Mouse (Mus musculus) ovary, postnatal 14 days (tissue): ENCODE results near the gene Icmt.
A peak's percentile ranks its signal among the peaks of the same experiment; 100 is the strongest.

Source experiments
- DNase-seq: peaks from one replicate; pipeline ENCODE4 v3.0.0; 2022; ENCODE audit warnings: low spot score

Icmt gene

DNA sequence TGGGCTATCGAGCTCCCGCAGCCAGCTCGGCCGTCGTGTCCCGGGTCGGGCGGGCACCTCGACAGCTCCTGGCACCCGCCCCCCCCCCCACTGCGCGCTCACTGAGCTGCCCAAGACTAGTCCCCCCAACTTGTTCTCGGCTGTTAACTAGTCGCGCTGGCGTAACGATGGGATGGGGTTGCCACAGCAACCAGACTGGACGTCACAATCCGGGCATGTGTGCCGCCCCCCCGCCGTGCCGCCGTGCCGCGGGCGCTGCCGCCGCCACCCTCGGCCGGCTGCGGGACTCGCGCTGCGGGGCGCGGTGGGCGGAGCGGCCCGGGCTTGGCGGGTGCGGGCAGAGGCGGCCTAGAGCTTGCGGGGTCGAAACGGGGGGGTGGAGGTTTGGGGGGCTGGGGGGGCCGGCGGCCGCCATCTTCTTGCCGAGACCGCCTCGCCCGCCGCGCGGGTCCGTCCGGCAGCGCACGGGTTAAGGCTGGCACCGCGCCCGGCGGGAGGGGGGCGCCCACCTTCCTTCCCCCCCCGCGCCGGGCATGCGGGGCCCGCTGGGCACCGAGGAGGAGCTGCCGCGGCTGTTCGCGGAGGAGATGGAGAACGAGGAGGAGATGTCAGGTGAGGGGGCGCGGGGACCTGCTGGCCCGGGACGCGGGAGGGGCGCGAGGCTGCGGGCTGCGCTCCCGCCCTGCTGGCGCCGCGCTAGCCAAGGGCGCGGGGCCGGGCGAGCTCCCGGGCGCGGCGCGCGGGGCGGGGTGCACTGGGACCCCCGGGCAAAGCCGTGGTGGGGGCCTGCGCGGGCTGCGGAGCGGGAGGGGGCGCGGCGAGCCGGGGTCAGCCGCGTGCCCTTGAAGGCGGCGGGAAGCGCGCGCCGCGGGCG lies 41.6 kb downstream of the Icmt start, which contains the start of gene Chd5:
Gene Chd5 (plus strand): TSS at position 233 of the 874 bp plus-strand sequence.
- DNase-seq = no peak

GRCm38 (mm10) chr4:152339293-152339790 lies 42.3 kb downstream of the Icmt start:
- no peak for DNase-seq

DNA sequence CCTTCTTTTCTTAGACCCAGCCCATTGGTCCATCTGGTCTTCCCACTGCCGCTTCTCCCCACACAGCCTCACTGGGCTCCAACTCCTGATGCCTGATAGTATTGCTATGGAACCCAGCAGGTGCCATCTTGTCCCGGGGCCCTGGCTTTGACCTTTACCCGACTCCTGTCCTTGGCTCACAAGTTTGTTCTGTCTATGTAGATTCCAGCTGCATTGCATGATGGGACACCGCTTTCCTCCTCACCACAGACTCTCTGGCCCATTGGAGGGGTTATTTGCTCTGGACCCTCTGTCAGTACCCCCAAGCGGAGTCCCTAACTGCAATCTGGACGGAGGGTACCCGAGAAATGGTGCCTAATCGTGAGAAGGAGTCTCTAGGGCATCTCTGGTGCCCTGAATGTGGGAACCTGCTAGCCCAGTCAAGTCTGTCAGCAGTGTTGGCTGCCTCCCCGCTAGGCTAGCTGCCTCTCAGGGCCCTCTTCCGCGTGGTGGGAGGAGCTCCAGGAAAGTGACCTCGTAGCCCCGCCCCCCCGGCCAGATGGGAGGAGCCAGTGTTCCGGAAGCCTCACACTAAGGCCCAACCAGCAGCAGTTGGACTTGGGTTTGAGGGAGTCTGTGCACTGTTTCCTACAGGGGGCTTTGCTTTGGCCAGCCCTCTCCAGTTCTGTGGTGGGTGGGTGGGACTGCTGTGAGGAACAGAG lies 43.7 kb downstream of the Icmt start:
- DNase-seq = no peak

DNA sequence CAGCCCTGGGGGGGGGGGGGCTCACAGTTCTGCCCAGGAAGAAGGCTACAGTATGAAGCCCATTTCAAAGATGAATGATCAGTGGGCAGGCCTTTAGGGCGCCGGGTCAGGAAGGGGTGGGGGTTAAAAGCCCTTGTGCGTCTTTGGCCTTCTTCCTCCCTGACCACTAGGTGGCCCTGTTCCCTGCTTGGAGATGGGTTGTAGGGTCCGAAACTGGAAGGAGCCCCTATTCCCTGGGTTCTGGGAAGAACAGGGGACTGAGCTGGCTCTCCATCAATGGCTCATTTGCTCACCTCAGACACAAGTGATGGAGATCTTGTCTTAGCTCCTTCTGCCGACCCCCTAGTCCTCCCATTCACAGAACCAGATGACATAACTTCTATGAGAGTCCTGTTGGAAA lies 46.3 kb downstream of the Icmt start:
- peak; percentile 13 for DNase-seq

DNA sequence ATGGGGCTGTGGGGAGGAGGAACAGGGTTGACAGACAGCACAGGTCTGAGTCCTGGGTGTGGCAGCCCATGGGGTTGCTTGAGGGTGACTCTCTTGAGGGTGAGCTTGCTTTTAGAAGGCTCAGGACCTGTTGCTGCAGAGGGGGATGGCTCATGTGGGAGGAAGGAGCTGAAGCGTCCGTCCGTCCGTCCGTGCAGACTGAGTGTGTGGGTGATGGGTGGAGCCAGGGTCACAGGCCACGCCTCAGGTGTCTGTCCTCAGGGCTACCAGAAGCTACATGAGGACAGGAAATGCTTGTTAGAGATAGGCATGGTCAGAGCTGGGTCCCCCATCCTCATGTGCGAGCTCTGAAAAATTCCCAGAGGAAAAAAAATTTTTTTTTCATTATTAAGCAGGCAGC lies 47.6 kb downstream of the Icmt start:
- no peak for DNase-seq

- peak; percentile 11 for DNase-seq
Measured at GRCm38 (mm10) chr4:152345120-152345889, 48.3 kb downstream of the Icmt start.

- DNase-seq = no peak
Measured at GRCm38 (mm10) chr4:152349837-152350381, 52.9 kb downstream of the Icmt start.

GRCm38 (mm10) chr4:152350722-152351421 lies 53.8 kb downstream of the Icmt start:
- DNase-seq = no peak

- no peak for DNase-seq
Measured at GRCm38 (mm10) chr4:152351422-152352305, 54.6 kb downstream of the Icmt start.

DNA sequence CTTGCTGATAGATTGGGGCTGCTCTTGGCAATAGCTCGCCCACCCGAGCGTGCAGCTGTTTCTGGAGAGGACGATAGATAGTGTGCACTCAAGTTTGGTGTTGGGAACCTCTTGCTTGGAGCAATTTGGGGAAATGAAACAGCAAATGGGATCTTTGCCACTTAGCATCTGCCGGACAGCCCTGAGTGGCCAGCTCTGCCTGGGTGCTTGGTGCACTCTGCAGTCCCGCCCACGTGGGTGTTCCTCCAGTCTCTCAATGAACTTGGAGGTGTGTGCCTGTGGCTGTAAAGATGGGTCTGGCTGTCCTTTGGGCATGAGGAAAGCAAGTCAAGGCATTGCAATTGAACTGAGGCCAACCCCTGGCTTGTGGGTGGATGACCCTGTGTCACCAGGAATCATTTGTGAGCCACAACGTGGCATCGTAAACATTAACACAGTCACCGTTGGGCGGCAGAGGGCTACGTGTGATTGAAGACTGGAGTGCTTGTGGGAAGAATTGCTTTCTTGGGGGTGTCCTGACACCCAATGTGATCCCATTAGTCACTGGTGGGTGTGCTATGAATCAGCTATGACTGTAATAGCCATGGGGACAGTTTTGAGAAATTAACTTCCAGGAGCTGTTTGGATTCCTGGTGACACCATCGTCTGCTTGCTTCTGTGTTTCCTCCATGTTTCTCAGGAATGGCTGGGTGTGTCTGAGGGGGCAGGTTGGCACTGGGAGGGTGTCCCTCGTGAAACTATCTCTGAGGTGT lies 57.0 kb downstream of the Icmt start:
- DNase-seq = no peak

DNA sequence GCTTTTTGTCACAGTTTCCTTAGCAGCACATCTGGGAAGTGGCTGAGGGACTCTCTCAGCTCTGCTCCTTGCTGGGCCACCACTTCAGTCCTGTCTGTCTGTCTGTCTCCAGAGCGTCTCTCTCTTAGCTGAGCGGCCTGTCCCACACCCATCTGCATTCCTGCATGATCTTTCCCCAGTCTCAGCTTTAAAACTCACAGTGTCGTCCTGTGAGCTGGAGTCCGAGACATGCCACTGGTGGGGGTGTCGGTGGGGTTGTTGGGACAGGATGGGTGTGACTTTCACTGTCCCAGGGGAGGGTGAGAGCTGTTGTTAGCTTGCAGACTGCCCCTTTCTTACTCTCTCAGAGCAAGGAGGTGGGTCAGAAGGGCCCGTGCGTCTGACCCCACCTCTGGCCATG lies 58.6 kb downstream of the Icmt start:
- DNase-seq = no peak
